ENCODE assay signal across 22 mouse cellular contexts in genomic region chr2:22771311-22771710, GRCm38 (mm10). TPM values are rescaled to one million over a fixed set of nuclear protein-coding genes. Genes with fewer than 3 reads are reported as not detected.
DNase-seq lines count a peak whose midpoint lies in the region; ATAC-seq lines count a peak whose summit lies in the region.
"Had no signal": no experiment of that assay in that cellular context is flagged by ENCODE, and none has a peak within 500 bp of the region (broad histone marks: within the 10 kb centered on the region; RNA-seq: fewer than 3 reads in every experiment).

No protein-coding gene starts in this region.

- H3K9me3 ChIP-seq in forebrain, embryonic 11.5 days (ENCODE audit: control insufficient read depth, low read length), result no peaks in the 10 kb centered on the region
- H3K9me3 ChIP-seq: hindbrain, embryonic 13.5 days; kidney, embryonic 15.5 days; limb, embryonic 13.5 days; liver, embryonic 12.5 days; midbrain, embryonic 12.5 days; neural tube, embryonic 15.5 days had no signal

- peak; percentile 45 for DNase-seq in heart, adult 8-10 months (ENCODE audit: low spot score)
- DNase-seq in heart, postnatal 4 days, result no peak
- DNase-seq in lung, postnatal 25 days (ENCODE audit: low spot score), result peak; percentile 37
- DNase-seq in lung, postnatal 14 days, result no peak
- peak; percentile 69 for DNase-seq in adipocyte (ENCODE audit: low spot score)
- no peak for DNase-seq in right cerebral cortex, adult 2 months (ENCODE audit: low spot score in 2 of 2)
- no peak for DNase-seq in forebrain, embryonic 11.5 days (ENCODE audit: low spot score)
- DNase-seq: adrenal gland, adult 8-10 months; cerebellum, adult 18-20 months; cerebellum, postnatal 14 days; kidney, adult 11 months; kidney, postnatal 4 days; lung, embryonic 14.5 days; right cerebral cortex, postnatal 14 days; spleen, adult 18-20 months had no signal

- H3K4me3 ChIP-seq in forebrain, embryonic 11.5 days (ENCODE audit: low read depth, low read length), result no peak overlapping the region
- H3K4me3 ChIP-seq: hindbrain, embryonic 13.5 days; kidney, embryonic 15.5 days; limb, embryonic 13.5 days; liver, embryonic 12.5 days; midbrain, embryonic 12.5 days; neural tube, embryonic 15.5 days had no signal

- ATAC-seq in forebrain, embryonic 11.5 days (replicated peaks; ENCODE audit: low FRiP score), result no peak
- ATAC-seq: forebrain, embryonic 14.5 days; liver, embryonic 12.5 days had no signal

- H3K27ac ChIP-seq in forebrain, embryonic 11.5 days (ENCODE audit: low read depth, low read length), result no peak overlapping the region
- H3K27ac ChIP-seq: hindbrain, embryonic 13.5 days; kidney, embryonic 15.5 days; limb, embryonic 13.5 days; liver, embryonic 12.5 days; midbrain, embryonic 12.5 days; neural tube, embryonic 15.5 days had no signal

- H3K4me2 ChIP-seq in forebrain, embryonic 11.5 days (ENCODE audit: low read depth, low read length, severe bottlenecking), result no peak overlapping the region
- H3K4me2 ChIP-seq: hindbrain, embryonic 13.5 days; kidney, embryonic 15.5 days; limb, embryonic 13.5 days; liver, embryonic 12.5 days; lung, embryonic 14.5 days; midbrain, embryonic 12.5 days; neural tube, embryonic 15.5 days had no signal

- H3K4me1 ChIP-seq in forebrain, embryonic 11.5 days (replicated peaks; ENCODE audit: control insufficient read depth, insufficient read depth, low read length), result no peaks in the 10 kb centered on the region; the same call in 1 of the 2 replicates

- no peaks in the 10 kb centered on the region for H3K27me3 ChIP-seq in forebrain, embryonic 11.5 days (ENCODE audit: control insufficient read depth, insufficient read depth, low read length)
- H3K27me3 ChIP-seq: liver, embryonic 12.5 days had no signal

- no peaks in the 10 kb centered on the region for H3K36me3 ChIP-seq in forebrain, embryonic 11.5 days (ENCODE audit: control insufficient read depth, insufficient read depth, low read length)
- H3K36me3 ChIP-seq: hindbrain, embryonic 13.5 days; kidney, embryonic 15.5 days; limb, embryonic 13.5 days; liver, embryonic 12.5 days; midbrain, embryonic 12.5 days; neural tube, embryonic 15.5 days had no signal

- no peak overlapping the region for H3K9ac ChIP-seq in forebrain, embryonic 11.5 days (ENCODE audit: low read length)
- H3K9ac ChIP-seq: hindbrain, embryonic 13.5 days; kidney, embryonic 15.5 days; limb, embryonic 13.5 days; liver, embryonic 12.5 days; lung, embryonic 14.5 days; midbrain, embryonic 12.5 days; neural tube, embryonic 15.5 days had no signal

RNA-seq across cellular contexts. Expression of gene Apbb1ip, which starts 2.6 kb away (rescaled TPM):
- total RNA-seq in heart, adult 8-10 months (2022), result 1 to 10 TPM; 1.9 to 4.7 (median 3.8) TPM
- 1 to 10 TPM; 2.7 to 2.8 TPM for total RNA-seq in heart, postnatal 4 days (2021)
- 0.53 and 0.76 TPM in 2 replicates for polyA plus RNA-seq in forebrain, embryonic 11.5 days (2014; fragmentation: Nextera tagmentation; extraction: Ambion mirVana)

Comparison
In these comparisons a context has a peak if more than half of its experiments do, and no peak if none do; other contexts are left out.
1. DNase-seq: peak in heart, adult 8-10 months (single experiment), lung, postnatal 25 days (single experiment) and adipocyte (single experiment); none in heart, postnatal 4 days (single experiment), lung, postnatal 14 days (single experiment), right cerebral cortex, adult 2 months (0 of 2) and forebrain, embryonic 11.5 days (single experiment).